Mouse (Mus musculus): ENCODE measurements around the gene Kbtbd12.

GRCm38 (mm10) chr6:88589517-88589916, 48.2 kb downstream of the Kbtbd12 start:
- no peak for TF ChIP-seq POLR2A (IDR thresholded peaks at IDR 0.05; ENCODE audit: low read depth, low read length)
- TF ChIP-seq CTCF (IDR thresholded peaks at IDR 0.05; ENCODE audit: extremely low read depth, insufficient read depth, insufficient read length, insufficient replicate concordance): peak; percentile 35; the same call in 1 of the 2 replicates
